Mouse (Mus musculus) adrenal gland, adult (tissue): ENCODE data around the gene Tceanc.

Experiments
- DNase-seq, 2 experiments: peaks; one replicate each; pipeline ENCODE4 v3.0.0; 2022 to 2023; ENCODE audit warnings: low spot score in 1 of 2; ENCODE audit not compliant: inconsistent age in 2 of 2

Tceanc gene

GRCm38 (mm10) chrX:166518345-166518744, at the start of gene Tceanc:
Gene Tceanc, minus strand, starts transcription at chrX:166518567.
- DNase-seq = no peak

- no peak for DNase-seq
Observed at GRCm38 (mm10) chrX:166565983-166566382, 47.6 kb upstream of the Tceanc start.

GRCm38 (mm10) chrX:166565401-166565800, 47.0 kb upstream of the Tceanc start:
- no peak for DNase-seq

GRCm38 (mm10) chrX:166564900-166565299, 46.5 kb upstream of the Tceanc start:
- no peak for DNase-seq

GRCm38 (mm10) chrX:166559333-166559732, 41.0 kb upstream of the Tceanc start:
- peak; percentile 29 to 67 for DNase-seq

GRCm38 (mm10) chrX:166552355-166552754, 34.0 kb upstream of the Tceanc start:
- no peak for DNase-seq

GRCm38 (mm10) chrX:166546495-166546894, 28.1 kb upstream of the Tceanc start:
- DNase-seq = no peak

- DNase-seq = no peak
Observed at GRCm38 (mm10) chrX:166535138-166535537, 16.8 kb upstream of the Tceanc start.

- no peak for DNase-seq
Observed at GRCm38 (mm10) chrX:166533432-166533831, 15.1 kb upstream of the Tceanc start.

GRCm38 (mm10) chrX:166531671-166532070, 13.3 kb upstream of the Tceanc start:
- no peak for DNase-seq

GRCm38 (mm10) chrX:166528126-166528525, 9.8 kb upstream of the Tceanc start:
- no peak for DNase-seq

GRCm38 (mm10) chrX:166525637-166526315, 7.4 kb upstream of the Tceanc start:
- DNase-seq = peak in 1 of 2 experiments; percentile 68

- no peak for DNase-seq
Observed at GRCm38 (mm10) chrX:166520782-166521181, 2.4 kb upstream of the Tceanc start.

- peak; percentile 61 to 79 for DNase-seq
Observed at GRCm38 (mm10) chrX:166516631-166517030, 1.7 kb downstream of the Tceanc start.

GRCm38 (mm10) chrX:166515923-166516322, 2.4 kb downstream of the Tceanc start:
- no peak for DNase-seq

GRCm38 (mm10) chrX:166514035-166514434, 4.3 kb downstream of the Tceanc start:
- peak; percentile 16 to 52 for DNase-seq

- no peak for DNase-seq
Observed at GRCm38 (mm10) chrX:166512071-166512470, 6.3 kb downstream of the Tceanc start.

GRCm38 (mm10) chrX:166511107-166511506, 7.3 kb downstream of the Tceanc start:
- no peak for DNase-seq

- DNase-seq = peak; percentile 94 to 97
Observed at GRCm38 (mm10) chrX:166509761-166510738, 8.3 kb downstream of the Tceanc start.

GRCm38 (mm10) chrX:166504421-166504820, 13.9 kb downstream of the Tceanc start:
- no peak for DNase-seq

- no peak for DNase-seq
Observed at GRCm38 (mm10) chrX:166499496-166500190, 18.7 kb downstream of the Tceanc start.
